Mouse (Mus musculus) midbrain, embryonic 13.5 days (tissue): ENCODE measurements around the gene Grin2b. TPM values are rescaled to one million over a fixed set of nuclear protein-coding genes. Genes with fewer than 3 reads are reported as not detected.

ENCODE experiments used
- ATAC-seq: fragments of 200-750 bp; cut with Nextera tagmentation; 2 replicates; pipeline ENCODE4 v1.8.0; 2017; ENCODE audit warnings: mild to moderate bottlenecking, moderate TSS enrichment, moderate library complexity
- H3K27ac ChIP-seq: fragments of 300-500 bp; sonication (generic); 2 replicates; pipeline ENCODE4 v1.5.1; 2015; ENCODE audit warnings: inconsistent platforms, mild to moderate bottlenecking, moderate library complexity
- H3K27me3 ChIP-seq: fragments of 300-500 bp; sonication (generic); 2 replicates; pipeline ENCODE4 v1.6.1; 2015; ENCODE audit warnings: mild to moderate bottlenecking, inconsistent platforms
- H3K36me3 ChIP-seq: fragments of 300-500 bp; sonication (generic); 2 replicates; pipeline ENCODE4 v1.6.1; 2015; ENCODE audit warnings: mild to moderate bottlenecking, inconsistent platforms
- H3K4me1 ChIP-seq: fragments of 300-500 bp; sonication (generic); replicated peaks from 2 replicates; pipeline ENCODE4 v1.6.1; 2015; ENCODE audit warnings: inconsistent platforms
- H3K4me2 ChIP-seq: fragments of 300-500 bp; sonication (generic); replicated peaks from 2 replicates; pipeline ENCODE4 v1.6.1; 2015; ENCODE audit warnings: moderate library complexity, mild to moderate bottlenecking, inconsistent platforms
- H3K4me3 ChIP-seq: fragments of 300-500 bp; sonication (generic); replicated peaks from 2 replicates; pipeline ENCODE4 v1.5.1; 2015; ENCODE audit warnings: mild to moderate bottlenecking, inconsistent platforms
- H3K9ac ChIP-seq: fragments of 300-500 bp; sonication (generic); replicated peaks from 2 replicates; pipeline ENCODE4 v1.6.1; 2015; ENCODE audit warnings: mild to moderate bottlenecking, inconsistent platforms
- H3K9me3 ChIP-seq: fragments of 300-500 bp; sonication (generic); 2 replicates; pipeline ENCODE4 v1.6.1; 2016; ENCODE audit warnings: mild to moderate bottlenecking, inconsistent platforms
- WGBS: fragments of 180-500 bp; shearing (Covaris S2); methylation state at CpG from one replicate; pipeline ENCODE4 v1.1.7; 2015; 5-methylcytosine and 5-hydroxymethylcytosine counted together
- polyA plus RNA-seq: library from polyadenylated mRNA; unstranded; fragments of >200 nt; fragmentation: Nextera tagmentation; extraction: Ambion mirVana; gene quantifications from 2 replicates; pipeline ENCODE4 v1.2.1, GENCODE M21; 2015

The Grin2b gene
- polyA plus RNA-seq, 1 experiment from 2014 or later, result 43.2 TPM

- Histone ChIP-seq H3K4me2 (no peak overlapping the region), H3K9ac (no peak overlapping the region), H3K4me1 (no peaks in the 10 kb centered on the region), H3K27ac (no peak overlapping the region), H3K36me3 (peaks cover 24% of the 10 kb centered on the region), H3K4me3 (no peak overlapping the region), H3K27me3 (no peaks in the 10 kb centered on the region), H3K9me3 (no peaks in the 10 kb centered on the region)
- WGBS, result 74% methylated on average over 2 of the region's 2 CpGs
- ATAC-seq, result no peak
Measured at GRCm38 (mm10) chr6:135774670-135775069, 398.6 kb downstream of the Grin2b start.

- 82% methylated on average over 8 of the region's 8 CpGs for WGBS
- ATAC-seq, result no peak
Measured at GRCm38 (mm10) chr6:135767572-135767971, 405.7 kb downstream of the Grin2b start.

GRCm38 (mm10) chr6:135758735-135759134 is 414.6 kb downstream of the Grin2b start:
- ATAC-seq, result no peak
- WGBS, result 40% methylated on average over 1 of the region's 1 CpGs

More at GRCm38 (mm10) chr6:135767572-135767971, 405.7 kb downstream of the Grin2b start:
- Histone ChIP-seq H3K4me1 (no peaks in the 10 kb centered on the region), H3K36me3 (peaks cover 4% of the 10 kb centered on the region; the same call in 1 of the 2 replicates), H3K4me2 (no peak overlapping the region), H3K9me3 (no peaks in the 10 kb centered on the region), H3K27ac (no peak overlapping the region), H3K4me3 (no peak overlapping the region), H3K27me3 (no peaks in the 10 kb centered on the region), H3K9ac (no peak overlapping the region)

GRCm38 (mm10) chr6:135756075-135756474 is 417.2 kb downstream of the Grin2b start:
- H3K27me3 ChIP-seq, result no peaks in the 10 kb centered on the region
- H3K4me3 ChIP-seq, result no peak overlapping the region
- H3K4me1 ChIP-seq, result no peaks in the 10 kb centered on the region; the same call in 1 of the 2 replicates
- H3K27ac ChIP-seq, result no peak overlapping the region
- no peak overlapping the region for H3K9ac ChIP-seq
- no peaks in the 10 kb centered on the region for H3K36me3 ChIP-seq
- no peak overlapping the region for H3K4me2 ChIP-seq
- ATAC-seq, result no peak
- no peaks in the 10 kb centered on the region for H3K9me3 ChIP-seq
- WGBS, result 64% methylated on average over 1 of the region's 1 CpGs

More at GRCm38 (mm10) chr6:135758735-135759134, 414.6 kb downstream of the Grin2b start:
- H3K4me1 ChIP-seq, result no peaks in the 10 kb centered on the region; the same call in 1 of the 2 replicates
- H3K4me2 ChIP-seq, result no peak overlapping the region
- H3K27ac ChIP-seq, result no peak overlapping the region
- H3K4me3 ChIP-seq, result no peak overlapping the region
- H3K36me3 ChIP-seq, result no peaks in the 10 kb centered on the region
- H3K9me3 ChIP-seq, result no peaks in the 10 kb centered on the region
- H3K27me3 ChIP-seq, result no peaks in the 10 kb centered on the region
- H3K9ac ChIP-seq, result no peak overlapping the region

- H3K27me3 ChIP-seq, result no peaks in the 10 kb centered on the region
- no peak overlapping the region for H3K4me3 ChIP-seq
- no peaks in the 10 kb centered on the region for H3K9me3 ChIP-seq
- H3K36me3 ChIP-seq, result no peaks in the 10 kb centered on the region
- peaks cover 16% of the 10 kb centered on the region for H3K4me1 ChIP-seq
- H3K27ac ChIP-seq, result peak overlapping the region; percentile 68
- H3K9ac ChIP-seq, result no peak overlapping the region
- ATAC-seq, result peak; percentile 90
- no peak overlapping the region for H3K4me2 ChIP-seq
- 21% methylated on average over 6 of the region's 7 CpGs for WGBS
Measured at GRCm38 (mm10) chr6:135748412-135749076, 424.8 kb downstream of the Grin2b start.

GRCm38 (mm10) chr6:135745606-135746005 is 427.7 kb downstream of the Grin2b start:
- H3K36me3 ChIP-seq, result no peaks in the 10 kb centered on the region
- H3K4me1 ChIP-seq, result peaks cover 16% of the 10 kb centered on the region
- no peak overlapping the region for H3K9ac ChIP-seq
- no peaks in the 10 kb centered on the region for H3K27me3 ChIP-seq
- ATAC-seq, result no peak
- H3K4me3 ChIP-seq, result no peak overlapping the region
- H3K4me2 ChIP-seq, result no peak overlapping the region
- H3K9me3 ChIP-seq, result no peaks in the 10 kb centered on the region
- 89% methylated on average over 2 of the region's 2 CpGs for WGBS
- H3K27ac ChIP-seq, result no peak overlapping the region

GRCm38 (mm10) chr6:135734227-135734732 is 439.0 kb downstream of the Grin2b start:
- Histone ChIP-seq H3K9me3 (peaks cover 7% of the 10 kb centered on the region; the same call in 1 of the 2 replicates), H3K9ac (no peak overlapping the region), H3K4me3 (no peak overlapping the region), H3K4me1 (no peaks in the 10 kb centered on the region), H3K36me3 (peaks cover 25% of the 10 kb centered on the region), H3K4me2 (no peak overlapping the region), H3K27ac (no peak overlapping the region), H3K27me3 (no peaks in the 10 kb centered on the region)
- no peak for ATAC-seq
- WGBS, result 90% methylated on average over 4 of the region's 4 CpGs

GRCm38 (mm10) chr6:135727106-135727505 is 446.2 kb downstream of the Grin2b start:
- Histone ChIP-seq H3K36me3 (peaks cover 6% of the 10 kb centered on the region), H3K9ac (no peak overlapping the region), H3K4me2 (no peak overlapping the region), H3K27me3 (no peaks in the 10 kb centered on the region), H3K4me1 (no peaks in the 10 kb centered on the region), H3K27ac (no peak overlapping the region), H3K4me3 (no peak overlapping the region), H3K9me3 (no peaks in the 10 kb centered on the region)
- no peak for ATAC-seq
- 93% methylated on average over 5 of the region's 5 CpGs for WGBS

GRCm38 (mm10) chr6:135721706-135722105 is 451.6 kb downstream of the Grin2b start:
- no peak overlapping the region for H3K27ac ChIP-seq
- no peaks in the 10 kb centered on the region for H3K9me3 ChIP-seq
- no peak overlapping the region for H3K9ac ChIP-seq
- WGBS, result 91% methylated on average over 2 of the region's 2 CpGs
- 0 out of 2 replicates have a peak, but pooled peaks cover 3% of the 10 kb centered on the region for H3K4me1 ChIP-seq
- no peak for ATAC-seq
- no peak overlapping the region for H3K4me3 ChIP-seq
- H3K4me2 ChIP-seq, result no peak overlapping the region
- H3K27me3 ChIP-seq, result no peaks in the 10 kb centered on the region
- H3K36me3 ChIP-seq, result no peaks in the 10 kb centered on the region

- H3K27ac ChIP-seq, result no peak overlapping the region
- H3K36me3 ChIP-seq, result no peaks in the 10 kb centered on the region
- H3K9ac ChIP-seq, result no peak overlapping the region
- WGBS, result 12% methylated on average over 4 of the region's 4 CpGs
- H3K9me3 ChIP-seq, result no peaks in the 10 kb centered on the region
- no peak overlapping the region for H3K4me3 ChIP-seq
- H3K27me3 ChIP-seq, result no peaks in the 10 kb centered on the region
- no peak for ATAC-seq
- 0 out of 2 replicates have a peak, but pooled peaks cover 3% of the 10 kb centered on the region for H3K4me1 ChIP-seq
- no peak overlapping the region for H3K4me2 ChIP-seq
Measured at GRCm38 (mm10) chr6:135714906-135715305, 458.4 kb downstream of the Grin2b start.

GRCm38 (mm10) chr6:135714236-135714635 is 459.1 kb downstream of the Grin2b start:
- Histone ChIP-seq H3K36me3 (no peaks in the 10 kb centered on the region), H3K4me1 (0 out of 2 replicates have a peak, but pooled peaks cover 3% of the 10 kb centered on the region), H3K9ac (no peak overlapping the region), H3K27me3 (no peaks in the 10 kb centered on the region), H3K9me3 (no peaks in the 10 kb centered on the region), H3K4me3 (no peak overlapping the region), H3K27ac (no peak overlapping the region), H3K4me2 (no peak overlapping the region)
- ATAC-seq, result no peak
- 19% methylated on average over 1 of the region's 1 CpGs for WGBS

GRCm38 (mm10) chr6:135713716-135714115 is 459.6 kb downstream of the Grin2b start:
- H3K4me3 ChIP-seq, result no peak overlapping the region
- 0 out of 2 replicates have a peak, but pooled peaks cover 3% of the 10 kb centered on the region for H3K4me1 ChIP-seq
- H3K27me3 ChIP-seq, result no peaks in the 10 kb centered on the region
- no peak overlapping the region for H3K4me2 ChIP-seq
- no peak overlapping the region for H3K27ac ChIP-seq
- no peak overlapping the region for H3K9ac ChIP-seq
- no peak for ATAC-seq
- WGBS, result 88% methylated on average over 8 of the region's 8 CpGs
- H3K36me3 ChIP-seq, result no peaks in the 10 kb centered on the region
- no peaks in the 10 kb centered on the region for H3K9me3 ChIP-seq
